Mouse (Mus musculus) liver, embryonic 16.5 days (tissue): ENCODE data around the gene Tesc. TPM values are rescaled to one million over a fixed set of nuclear protein-coding genes. Genes with fewer than 3 reads are reported as not detected.
A peak's percentile ranks its signal among the peaks of the same experiment; 100 is the strongest.

ENCODE experiments used
- ATAC-seq: fragments of 200-750 bp; cut with Nextera tagmentation; 2 replicates; pipeline ENCODE4 v1.8.0; 2017; ENCODE audit warnings: low read depth, mild to moderate bottlenecking, moderate number of reproducible peaks, moderate library complexity
- H3K27ac ChIP-seq: fragments of 300-500 bp; sonication (generic); 2 replicates; pipeline ENCODE4 v1.5.1; 2014; ENCODE audit warnings: mild to moderate bottlenecking, low read length
- H3K27me3 ChIP-seq: fragments of 300-500 bp; sonication (generic); 2 replicates; pipeline ENCODE4 v1.6.1; 2014; ENCODE audit warnings: low read depth, low read length, mixed read lengths; ENCODE audit not compliant: control insufficient read depth, insufficient read depth
- H3K36me3 ChIP-seq: fragments of 300-500 bp; sonication (generic); 2 replicates; pipeline ENCODE4 v1.6.1; 2014; ENCODE audit warnings: mild to moderate bottlenecking; ENCODE audit not compliant: control insufficient read depth, insufficient read depth
- H3K4me1 ChIP-seq: fragments of 300-500 bp; sonication (generic); 2 replicates; pipeline ENCODE4 v1.6.1; 2014; ENCODE audit warnings: low read depth, low read length, mixed read lengths; ENCODE audit not compliant: control insufficient read depth
- H3K4me2 ChIP-seq: fragments of 300-500 bp; sonication (generic); 2 replicates; pipeline ENCODE4 v1.6.1; 2014; ENCODE audit warnings: low read depth, low read length, mixed read lengths
- H3K4me3 ChIP-seq: fragments of 300-500 bp; sonication (generic); 2 replicates; pipeline ENCODE4 v1.5.1; 2014; ENCODE audit warnings: low read depth, mild to moderate bottlenecking, low read length
- H3K9ac ChIP-seq: fragments of 300-500 bp; sonication (generic); 2 replicates; pipeline ENCODE4 v1.6.1; 2014; ENCODE audit warnings: low read depth, low read length
- H3K9me3 ChIP-seq: fragments of 300-500 bp; sonication (generic); replicated peaks from 2 replicates; pipeline ENCODE4 v1.6.1; 2016; ENCODE audit warnings: low read length; ENCODE audit not compliant: control insufficient read depth
- WGBS: fragments of 180-500 bp; shearing (Covaris S2); extraction: QIAGEN DNeasy Blood & Tissue Kit; methylation state at CpG from one replicate; pipeline ENCODE4 v1.1.7; 2014; ENCODE audit not compliant: insufficient replicate concordance; 5-methylcytosine and 5-hydroxymethylcytosine counted together
- polyA plus RNA-seq: library from polyadenylated mRNA; unstranded; fragments of >200 nt; fragmentation: Nextera tagmentation; extraction: Ambion mirVana; gene quantifications from 2 replicates; pipeline ENCODE4 v1.2.1, GENCODE M21; 2015

The Tesc gene
- 1.3 and 1.9 TPM in 2 replicates for polyA plus RNA-seq

- under 1% methylated on average over 54 of the region's 63 CpGs for WGBS
- Histone ChIP-seq H3K4me2 (peak within 1 kb of the TSS; percentile 75), H3K27ac (no peak within 1 kb of the TSS), H3K27me3 (peaks cover 55% of the 10 kb centered on the region), H3K9me3 (no peaks in the 10 kb centered on the region), H3K4me1 (peaks cover 6% of the 10 kb centered on the region), H3K9ac (no peak within 1 kb of the TSS), H3K4me3 (peak within 1 kb of the TSS; percentile 58), H3K36me3 (no peaks in the 10 kb centered on the region)
- no peak for ATAC-seq
Observed at GRCm38 (mm10) chr5:118027698-118028190, at the start of gene Tesc. TSS of gene Tesc (plus strand) at chr5:118027743.

- 0 out of 2 replicates have a peak overlapping the region, but pooled peaks have one; percentile 6 for H3K9ac ChIP-seq
- H3K4me1 ChIP-seq = peaks cover 7% of the 10 kb centered on the region
- no peaks in the 10 kb centered on the region; the same call in 1 of the 2 replicates for H3K36me3 ChIP-seq
- H3K27me3 ChIP-seq = no peaks in the 10 kb centered on the region
- 55% methylated on average over 17 of the region's 17 CpGs for WGBS
- peak overlapping the region; percentile 88 for H3K4me2 ChIP-seq
- peak overlapping the region; percentile 35; the same call in 1 of the 2 replicates for H3K27ac ChIP-seq
- peak overlapping the region; percentile 79 for H3K4me3 ChIP-seq
- no peaks in the 10 kb centered on the region for H3K9me3 ChIP-seq
- no peak for ATAC-seq
Observed at GRCm38 (mm10) chr5:117978159-117978697, 49.3 kb upstream of the Tesc start.

- peak; percentile 14 for ATAC-seq
- Histone ChIP-seq H3K9me3 (no peaks in the 10 kb centered on the region), H3K27me3 (no peaks in the 10 kb centered on the region), H3K27ac (peak overlapping the region; percentile 43; the same call in 1 of the 2 replicates), H3K4me2 (peak overlapping the region; percentile 88; the same call in 1 of the 2 replicates), H3K4me3 (no peak overlapping the region), H3K9ac (no peak overlapping the region), H3K36me3 (no peaks in the 10 kb centered on the region; the same call in 1 of the 2 replicates), H3K4me1 (peaks cover 7% of the 10 kb centered on the region)
- 70% methylated on average over 5 of the region's 5 CpGs for WGBS
Observed at GRCm38 (mm10) chr5:117979082-117979481, 48.5 kb upstream of the Tesc start.

GRCm38 (mm10) chr5:117980921-117981320 is 46.6 kb upstream of the Tesc start:
- Histone ChIP-seq H3K4me2 (no peak overlapping the region), H3K9ac (no peak overlapping the region), H3K4me1 (peaks cover 7% of the 10 kb centered on the region), H3K27me3 (no peaks in the 10 kb centered on the region), H3K36me3 (no peaks in the 10 kb centered on the region; the same call in 1 of the 2 replicates), H3K27ac (peak overlapping the region; percentile 28; the same call in 1 of the 2 replicates), H3K9me3 (no peaks in the 10 kb centered on the region), H3K4me3 (no peak overlapping the region)
- 74% methylated on average over 8 of the region's 8 CpGs for WGBS
- peak; percentile 22 for ATAC-seq

GRCm38 (mm10) chr5:117981943-117982342 is 45.6 kb upstream of the Tesc start:
- no peak overlapping the region for H3K9ac ChIP-seq
- no peak overlapping the region for H3K4me3 ChIP-seq
- no peak overlapping the region for H3K27ac ChIP-seq
- no peak overlapping the region for H3K4me2 ChIP-seq
- WGBS = 68% methylated on average over 5 of the region's 5 CpGs
- no peak for ATAC-seq
- no peaks in the 10 kb centered on the region for H3K9me3 ChIP-seq
- H3K4me1 ChIP-seq = peaks cover 3% of the 10 kb centered on the region
- H3K27me3 ChIP-seq = no peaks in the 10 kb centered on the region
- no peaks in the 10 kb centered on the region; the same call in 1 of the 2 replicates for H3K36me3 ChIP-seq

- Histone ChIP-seq H3K27ac (peak overlapping the region; percentile 52; the same call in 1 of the 2 replicates), H3K4me3 (no peak overlapping the region), H3K9me3 (no peaks in the 10 kb centered on the region), H3K9ac (no peak overlapping the region), H3K36me3 (peaks cover 4% of the 10 kb centered on the region), H3K4me1 (no peaks in the 10 kb centered on the region; the same call in none of the 2 replicates), H3K27me3 (no peaks in the 10 kb centered on the region), H3K4me2 (no peak overlapping the region)
- WGBS = 63% methylated on average over 4 of the region's 4 CpGs
- peak; percentile 73 for ATAC-seq
Observed at GRCm38 (mm10) chr5:117986327-117986726, 41.2 kb upstream of the Tesc start.

GRCm38 (mm10) chr5:117987891-117988290 is 39.7 kb upstream of the Tesc start:
- H3K4me1 ChIP-seq = no peaks in the 10 kb centered on the region; the same call in none of the 2 replicates
- 64% methylated on average over 3 of the region's 3 CpGs for WGBS
- H3K9ac ChIP-seq = no peak overlapping the region
- peaks cover 4% of the 10 kb centered on the region for H3K36me3 ChIP-seq
- no peak overlapping the region for H3K27ac ChIP-seq
- H3K4me3 ChIP-seq = no peak overlapping the region
- H3K9me3 ChIP-seq = no peaks in the 10 kb centered on the region
- ATAC-seq = no peak
- H3K27me3 ChIP-seq = no peaks in the 10 kb centered on the region
- no peak overlapping the region for H3K4me2 ChIP-seq

- ATAC-seq = no peak
- 77% methylated on average over 9 of the region's 9 CpGs for WGBS
- H3K9me3 ChIP-seq = no peaks in the 10 kb centered on the region
- peaks cover 4% of the 10 kb centered on the region for H3K36me3 ChIP-seq
- no peak overlapping the region for H3K9ac ChIP-seq
- H3K27ac ChIP-seq = no peak overlapping the region
- H3K27me3 ChIP-seq = no peaks in the 10 kb centered on the region
- H3K4me1 ChIP-seq = no peaks in the 10 kb centered on the region; the same call in none of the 2 replicates
- no peak overlapping the region for H3K4me2 ChIP-seq
- H3K4me3 ChIP-seq = no peak overlapping the region
Observed at GRCm38 (mm10) chr5:117988367-117988766, 39.2 kb upstream of the Tesc start.

- no peaks in the 10 kb centered on the region for H3K9me3 ChIP-seq
Observed at GRCm38 (mm10) chr5:117989773-117990172, 37.8 kb upstream of the Tesc start.

More at GRCm38 (mm10) chr5:117989773-117990172, 37.8 kb upstream of the Tesc start:
- Histone ChIP-seq H3K4me3 (no peak overlapping the region), H3K36me3 (peaks cover 4% of the 10 kb centered on the region), H3K9ac (no peak overlapping the region), H3K27me3 (no peaks in the 10 kb centered on the region), H3K27ac (no peak overlapping the region), H3K4me1 (no peaks in the 10 kb centered on the region; the same call in none of the 2 replicates), H3K4me2 (no peak overlapping the region)
- no peak for ATAC-seq
- 71% methylated on average over 6 of the region's 6 CpGs for WGBS
